Mouse (Mus musculus) neural tube, embryonic 12.5 days (tissue): ENCODE measurements around the gene Rbm38. TPM values are rescaled to one million over a fixed set of nuclear protein-coding genes. Genes with fewer than 3 reads are reported as not detected.

Experiments
- ATAC-seq: fragments of 200-750 bp; cut with Nextera tagmentation; 2 replicates; pipeline ENCODE4 v1.8.0; 2017; ENCODE audit warnings: low read depth, mild to moderate bottlenecking, moderate TSS enrichment, moderate library complexity; ENCODE audit not compliant: low FRiP score
- H3K27ac ChIP-seq: fragments of 300-500 bp; sonication (generic); 2 replicates; pipeline ENCODE4 v1.5.1; 2016
- H3K27me3 ChIP-seq: fragments of 300-500 bp; sonication (generic); replicated peaks from 2 replicates; pipeline ENCODE4 v1.6.1; 2016; ENCODE audit warnings: mild to moderate bottlenecking
- H3K36me3 ChIP-seq: fragments of 300-500 bp; sonication (generic); 2 replicates; pipeline ENCODE4 v1.6.1; 2016; ENCODE audit warnings: mild to moderate bottlenecking
- H3K4me1 ChIP-seq: fragments of 300-500 bp; sonication (generic); 2 replicates; pipeline ENCODE4 v1.6.1; 2016
- H3K4me2 ChIP-seq: fragments of 300-500 bp; sonication (generic); replicated peaks from 2 replicates; pipeline ENCODE4 v1.6.1; 2016; ENCODE audit warnings: mild to moderate bottlenecking
- H3K4me3 ChIP-seq: fragments of 300-500 bp; sonication (generic); 2 replicates; pipeline ENCODE4 v1.5.1; 2016
- H3K9ac ChIP-seq: fragments of 300-500 bp; sonication (generic); 2 replicates; pipeline ENCODE4 v1.6.1; 2016; ENCODE audit warnings: mild to moderate bottlenecking
- H3K9me3 ChIP-seq: fragments of 300-500 bp; sonication (generic); 2 replicates; pipeline ENCODE4 v1.6.1; 2016; ENCODE audit warnings: mild to moderate bottlenecking
- WGBS: fragments of 180-500 bp; shearing (Covaris S2); methylation state at CpG from one replicate; pipeline ENCODE4 v1.1.7; 2016; 5-methylcytosine and 5-hydroxymethylcytosine counted together
- polyA plus RNA-seq: library from polyadenylated mRNA; unstranded; fragments of >200 nt; fragmentation: Nextera tagmentation; extraction: Ambion mirVana; gene quantifications from 2 replicates; pipeline ENCODE4 v1.2.1, GENCODE M21; 2016

Rbm38 gene
- polyA plus RNA-seq, 1 experiment from 2014 or later, result 48.2 TPM

GRCm38 (mm10) chr2:173041242-173041641 lies 20.9 kb downstream of the Rbm38 start:
- Histone ChIP-seq H3K4me3 (no peak overlapping the region), H3K4me1 (no peaks in the 10 kb centered on the region; the same call in 1 of the 2 replicates), H3K36me3 (peaks cover 3% of the 10 kb centered on the region), H3K27me3 (no peaks in the 10 kb centered on the region), H3K4me2 (no peak overlapping the region), H3K9ac (no peak overlapping the region), H3K9me3 (no peaks in the 10 kb centered on the region), H3K27ac (no peak overlapping the region)
- WGBS, result 69% methylated on average over 5 of the region's 5 CpGs
- ATAC-seq, result no peak

- H3K4me3 ChIP-seq, result no peak overlapping the region
- no peak overlapping the region for H3K4me2 ChIP-seq
- H3K27ac ChIP-seq, result no peak overlapping the region
- ATAC-seq, result no peak
- H3K9me3 ChIP-seq, result no peaks in the 10 kb centered on the region
- no peaks in the 10 kb centered on the region for H3K36me3 ChIP-seq
- H3K4me1 ChIP-seq, result no peaks in the 10 kb centered on the region; the same call in 1 of the 2 replicates
- H3K27me3 ChIP-seq, result no peaks in the 10 kb centered on the region
- WGBS, result 80% methylated on average over 1 of the region's 1 CpGs
- H3K9ac ChIP-seq, result no peak overlapping the region
These were observed 21.6 kb downstream of the Rbm38 start for GRCm38 (mm10) chr2:173041893-173042292.

- no peak for ATAC-seq
- peaks cover 1% of the 10 kb centered on the region; the same call in 1 of the 2 replicates for H3K4me1 ChIP-seq
- WGBS, result 69% methylated on average over 11 of the region's 11 CpGs
- no peak overlapping the region for H3K4me2 ChIP-seq
- no peak overlapping the region for H3K27ac ChIP-seq
- no peaks in the 10 kb centered on the region for H3K9me3 ChIP-seq
- no peak overlapping the region for H3K4me3 ChIP-seq
- no peaks in the 10 kb centered on the region for H3K27me3 ChIP-seq
- H3K36me3 ChIP-seq, result no peaks in the 10 kb centered on the region
- no peak overlapping the region for H3K9ac ChIP-seq
These were observed 22.3 kb downstream of the Rbm38 start for GRCm38 (mm10) chr2:173042504-173043162.

- H3K4me2 ChIP-seq, result no peak overlapping the region
- no peak for ATAC-seq
- no peaks in the 10 kb centered on the region for H3K9me3 ChIP-seq
- no peak overlapping the region for H3K27ac ChIP-seq
- no peaks in the 10 kb centered on the region for H3K36me3 ChIP-seq
- peaks cover 5% of the 10 kb centered on the region; the same call in 1 of the 2 replicates for H3K4me1 ChIP-seq
- no peaks in the 10 kb centered on the region for H3K27me3 ChIP-seq
- 84% methylated on average over 18 of the region's 18 CpGs for WGBS
- H3K4me3 ChIP-seq, result no peak overlapping the region
- no peak overlapping the region for H3K9ac ChIP-seq
These were observed 24.1 kb downstream of the Rbm38 start for GRCm38 (mm10) chr2:173044198-173044970.

- Histone ChIP-seq H3K27me3 (no peaks in the 10 kb centered on the region), H3K9ac (no peak overlapping the region), H3K27ac (no peak overlapping the region), H3K9me3 (no peaks in the 10 kb centered on the region), H3K36me3 (no peaks in the 10 kb centered on the region), H3K4me2 (no peak overlapping the region), H3K4me1 (peaks cover 20% of the 10 kb centered on the region), H3K4me3 (no peak overlapping the region)
- ATAC-seq, result no peak
- WGBS, result 76% methylated on average over 15 of the region's 15 CpGs
These were observed 26.4 kb downstream of the Rbm38 start for GRCm38 (mm10) chr2:173046582-173047297.

- Histone ChIP-seq H3K27me3 (no peaks in the 10 kb centered on the region), H3K36me3 (no peaks in the 10 kb centered on the region), H3K9me3 (no peaks in the 10 kb centered on the region), H3K4me1 (peaks cover 20% of the 10 kb centered on the region), H3K4me3 (no peak overlapping the region), H3K4me2 (no peak overlapping the region), H3K9ac (no peak overlapping the region), H3K27ac (no peak overlapping the region)
- 66% methylated on average over 5 of the region's 5 CpGs for WGBS
- ATAC-seq, result no peak
These were observed 27.2 kb downstream of the Rbm38 start for GRCm38 (mm10) chr2:173047471-173047870.

- H3K4me1 ChIP-seq, result peaks cover 20% of the 10 kb centered on the region
- H3K4me3 ChIP-seq, result no peak overlapping the region
These were observed 27.9 kb downstream of the Rbm38 start for GRCm38 (mm10) chr2:173048041-173048745.

GRCm38 (mm10) chr2:173049231-173049630 lies 28.9 kb downstream of the Rbm38 start:
- Histone ChIP-seq H3K36me3 (no peaks in the 10 kb centered on the region), H3K9me3 (no peaks in the 10 kb centered on the region), H3K4me1 (peaks cover 20% of the 10 kb centered on the region), H3K27ac (no peak overlapping the region), H3K9ac (no peak overlapping the region), H3K4me2 (no peak overlapping the region), H3K27me3 (no peaks in the 10 kb centered on the region), H3K4me3 (no peak overlapping the region)
- 78% methylated on average over 3 of the region's 3 CpGs for WGBS
- no peak for ATAC-seq

More at GRCm38 (mm10) chr2:173048041-173048745, 27.9 kb downstream of the Rbm38 start:
- Histone ChIP-seq H3K9ac (no peak overlapping the region), H3K27ac (no peak overlapping the region), H3K36me3 (no peaks in the 10 kb centered on the region), H3K9me3 (no peaks in the 10 kb centered on the region), H3K27me3 (no peaks in the 10 kb centered on the region), H3K4me2 (no peak overlapping the region)
- no peak for ATAC-seq
- WGBS, result 62% methylated on average over 17 of the region's 17 CpGs

GRCm38 (mm10) chr2:173049817-173050216 lies 29.5 kb downstream of the Rbm38 start:
- WGBS, result 49% methylated on average over 6 of the region's 6 CpGs
- Histone ChIP-seq H3K4me3 (no peak overlapping the region), H3K27me3 (no peaks in the 10 kb centered on the region), H3K27ac (no peak overlapping the region), H3K9ac (no peak overlapping the region), H3K4me2 (no peak overlapping the region), H3K4me1 (peaks cover 20% of the 10 kb centered on the region), H3K9me3 (no peaks in the 10 kb centered on the region), H3K36me3 (no peaks in the 10 kb centered on the region)
- no peak for ATAC-seq

- Histone ChIP-seq H3K27ac (no peak overlapping the region), H3K9ac (peak overlapping the region; percentile 0; the same call in 1 of the 2 replicates), H3K4me1 (peaks cover 20% of the 10 kb centered on the region), H3K4me3 (no peak overlapping the region), H3K4me2 (no peak overlapping the region), H3K27me3 (0 out of 2 replicates have a peak, but pooled peaks cover 3% of the 10 kb centered on the region), H3K9me3 (no peaks in the 10 kb centered on the region), H3K36me3 (no peaks in the 10 kb centered on the region)
- 39% methylated on average over 8 of the region's 8 CpGs for WGBS
- no peak for ATAC-seq
These were observed 30.5 kb downstream of the Rbm38 start for GRCm38 (mm10) chr2:173050604-173051382.

GRCm38 (mm10) chr2:173052881-173053280 lies 32.6 kb downstream of the Rbm38 start:
- Histone ChIP-seq H3K4me2 (no peak overlapping the region), H3K27ac (no peak overlapping the region), H3K4me1 (peaks cover 21% of the 10 kb centered on the region), H3K9ac (no peak overlapping the region), H3K36me3 (no peaks in the 10 kb centered on the region), H3K9me3 (no peaks in the 10 kb centered on the region), H3K27me3 (0 out of 2 replicates have a peak, but pooled peaks cover 3% of the 10 kb centered on the region), H3K4me3 (no peak overlapping the region)
- ATAC-seq, result no peak
- 89% methylated on average over 8 of the region's 8 CpGs for WGBS
